Mouse (Mus musculus): Measurements from ENCODE around the gene Glipr1. TPM values are rescaled to one million over a fixed set of nuclear protein-coding genes. Genes with fewer than 3 reads are reported as not detected.
A peak's percentile ranks its signal among the peaks of the same experiment; 100 is the strongest.

Gene Glipr1
- total and polyA plus RNA-seq, 2 experiments from 2014 or later: 1.7 to 7.6 TPM

DNA sequence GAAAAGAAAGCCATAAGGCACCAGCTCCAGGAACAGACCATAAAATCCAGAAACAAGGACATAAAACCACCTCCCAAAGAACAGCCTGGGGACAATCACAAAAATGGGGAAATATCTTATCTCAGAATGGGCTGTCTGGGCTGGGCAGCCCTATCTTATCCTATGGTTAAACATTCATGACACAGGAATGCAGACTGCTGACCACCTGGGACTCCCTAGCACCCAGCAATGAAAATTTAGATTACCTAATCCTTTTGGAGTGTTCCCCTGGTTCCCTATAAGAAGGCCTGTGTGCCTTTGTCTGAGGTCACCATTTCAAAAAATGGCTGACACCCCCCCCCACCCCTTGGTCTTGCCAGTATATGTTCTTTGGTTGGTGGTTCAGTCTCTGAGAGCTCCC, 4.8 kb downstream of the Glipr1 start:
- H3K9me3 ChIP-seq (replicated peaks; ENCODE audit: control insufficient read depth, low read length): no peaks in the 10 kb centered on the region
- H3K36me3 ChIP-seq (replicated peaks; ENCODE audit: control insufficient read depth, insufficient read depth, low read length): no peaks in the 10 kb centered on the region
- H3K9ac ChIP-seq (replicated peaks; ENCODE audit: low read depth, low read length): no peak overlapping the region
- no peaks in the 10 kb centered on the region for H3K4me1 ChIP-seq (ENCODE audit: control insufficient read depth, insufficient read depth)
- no peaks in the 10 kb centered on the region for H3K27me3 ChIP-seq (ENCODE audit: control insufficient read depth, insufficient read depth, low read length)
- no peak for TF ChIP-seq EP300 (IDR thresholded peaks at IDR 0.05; ENCODE audit: low read depth)
- no peak for TF ChIP-seq CTCF (IDR thresholded peaks at IDR 0.05; ENCODE audit: low read depth)
- H3K27ac ChIP-seq (ENCODE audit: low read depth): no peak overlapping the region
- DNase-seq (ENCODE audit: low spot score): no peak
- H3K4me2 ChIP-seq (ENCODE audit: low read depth, low read length): no peak overlapping the region
- H3K4me3 ChIP-seq (ENCODE audit: low read depth, low read length): no peak overlapping the region
- no peak for ATAC-seq (ENCODE audit: insufficient read depth, low read depth)

DNA sequence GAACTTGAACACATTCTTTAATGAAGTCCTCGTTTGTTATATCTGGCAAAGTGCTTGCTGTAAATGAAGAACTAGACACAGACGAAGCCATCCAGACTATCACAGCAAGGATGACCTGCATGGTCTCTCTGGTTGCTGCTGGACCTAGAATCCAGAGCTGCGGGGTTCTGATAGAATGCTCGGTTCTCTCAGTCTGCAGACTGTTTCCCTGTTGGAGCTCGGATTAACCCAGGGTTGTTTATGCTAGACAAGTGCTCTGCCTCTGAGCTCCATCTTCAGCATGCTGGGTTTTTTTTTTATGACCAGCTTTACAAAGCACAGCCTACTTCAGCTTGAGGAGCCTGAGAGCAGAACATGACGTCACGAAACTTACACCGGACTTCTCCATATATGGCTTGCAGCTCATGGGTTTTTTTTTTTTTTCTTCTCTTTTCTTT, 5.5 kb downstream of the Glipr1 start:
- Histone ChIP-seq H3K27me3 (ENCODE audit: control insufficient read depth, insufficient read depth, low read length) (no peaks in the 10 kb centered on the region), H3K9me3 (replicated peaks; ENCODE audit: control insufficient read depth, low read length) (no peaks in the 10 kb centered on the region), H3K4me2 (ENCODE audit: low read depth, low read length) (peak overlapping the region; percentile 12; the same call in 1 of the 2 replicates), H3K4me3 (ENCODE audit: low read depth, low read length) (peak overlapping the region; percentile 13; the same call in 1 of the 2 replicates), H3K36me3 (replicated peaks; ENCODE audit: control insufficient read depth, insufficient read depth, low read length) (no peaks in the 10 kb centered on the region), H3K27ac (ENCODE audit: low read depth) (no peak overlapping the region), H3K9ac (replicated peaks; ENCODE audit: low read depth, low read length) (no peak overlapping the region), H3K4me1 (ENCODE audit: control insufficient read depth, insufficient read depth) (no peaks in the 10 kb centered on the region)
- DNase-seq (ENCODE audit: low spot score): no peak
- no peak for ATAC-seq (ENCODE audit: insufficient read depth, low read depth)
- no peak for TF ChIP-seq CTCF (IDR thresholded peaks at IDR 0.05; ENCODE audit: low read depth)
- no peak for TF ChIP-seq EP300 (IDR thresholded peaks at IDR 0.05; ENCODE audit: low read depth)
- 61% methylated on average over 8 of the region's 8 CpGs for WGBS

DNA sequence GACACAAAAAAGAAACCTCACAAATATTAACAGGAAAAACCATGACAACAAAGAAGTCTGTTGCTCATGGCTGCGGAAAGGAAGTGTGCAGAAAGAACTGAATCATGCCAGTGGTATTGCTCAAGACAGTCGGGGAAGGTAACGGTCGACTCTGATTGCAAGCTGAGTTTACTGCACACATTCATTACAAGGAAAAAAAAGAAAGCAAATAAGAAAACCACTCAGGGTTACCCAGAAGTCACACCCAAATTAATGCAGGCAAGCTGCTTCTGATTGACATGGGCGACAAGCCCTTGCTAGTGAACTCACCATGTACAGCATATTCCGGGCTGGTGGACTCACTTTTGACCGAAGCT, 5.9 kb downstream of the Glipr1 start:
- H3K9ac ChIP-seq (replicated peaks; ENCODE audit: low read depth, low read length): no peak overlapping the region
- H3K4me3 ChIP-seq (ENCODE audit: low read depth, low read length): peak overlapping the region; percentile 13; the same call in 1 of the 2 replicates
- WGBS: 79% methylated on average over 7 of the region's 7 CpGs
- no peaks in the 10 kb centered on the region for H3K27me3 ChIP-seq (ENCODE audit: control insufficient read depth, insufficient read depth, low read length)
- no peaks in the 10 kb centered on the region for H3K36me3 ChIP-seq (replicated peaks; ENCODE audit: control insufficient read depth, insufficient read depth, low read length)
- H3K27ac ChIP-seq (ENCODE audit: low read depth): no peak overlapping the region
- ATAC-seq (ENCODE audit: insufficient read depth, low read depth) (no peak), DNase-seq (ENCODE audit: low spot score) (no peak)
- no peaks in the 10 kb centered on the region for H3K9me3 ChIP-seq (replicated peaks; ENCODE audit: control insufficient read depth, low read length)
- no peaks in the 10 kb centered on the region for H3K4me1 ChIP-seq (ENCODE audit: control insufficient read depth, insufficient read depth)
- TF ChIP-seq EP300 (IDR thresholded peaks at IDR 0.05; ENCODE audit: low read depth) (no peak), CTCF (IDR thresholded peaks at IDR 0.05; ENCODE audit: low read depth) (no peak)
- H3K4me2 ChIP-seq (ENCODE audit: low read depth, low read length): peak overlapping the region; percentile 12; the same call in 1 of the 2 replicates

DNA sequence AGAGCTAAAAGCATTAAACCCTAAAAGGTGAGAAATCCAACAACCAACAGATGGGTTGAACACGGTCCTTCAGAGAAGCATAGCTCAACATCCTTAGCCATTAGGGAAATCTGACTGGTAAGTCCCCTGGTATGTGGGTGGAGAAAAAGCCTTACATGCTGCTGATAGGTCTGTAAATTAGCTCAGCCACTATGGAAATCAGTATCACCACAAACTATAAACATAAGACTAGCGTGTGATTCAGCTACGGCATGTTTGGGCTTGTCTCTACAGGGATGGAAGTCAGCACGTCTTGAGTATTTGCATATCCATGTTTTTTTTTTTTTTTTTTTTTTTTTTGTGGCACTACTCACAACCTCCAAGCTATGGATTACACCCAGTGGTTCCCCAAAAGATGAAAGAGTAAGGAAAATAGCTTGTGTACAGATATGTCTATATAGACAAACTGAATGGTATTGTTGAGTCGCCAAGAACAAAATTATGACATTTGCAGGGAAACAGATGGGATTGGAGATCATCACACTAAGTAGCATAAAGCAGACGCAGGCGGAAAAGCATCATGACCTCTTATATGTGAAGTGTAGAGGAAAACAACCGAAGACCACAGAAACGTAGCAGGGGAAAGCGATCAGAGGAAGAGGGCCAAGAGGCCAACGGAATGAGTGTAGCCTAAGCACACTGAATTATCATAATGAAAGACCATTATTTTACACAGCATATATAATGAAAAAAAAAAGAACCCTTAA, 6.5 kb downstream of the Glipr1 start:
- WGBS: 80% methylated on average over 11 of the region's 11 CpGs
- no peak for ATAC-seq (ENCODE audit: insufficient read depth, low read depth)
- no peaks in the 10 kb centered on the region for H3K36me3 ChIP-seq (replicated peaks; ENCODE audit: control insufficient read depth, insufficient read depth, low read length)

DNA sequence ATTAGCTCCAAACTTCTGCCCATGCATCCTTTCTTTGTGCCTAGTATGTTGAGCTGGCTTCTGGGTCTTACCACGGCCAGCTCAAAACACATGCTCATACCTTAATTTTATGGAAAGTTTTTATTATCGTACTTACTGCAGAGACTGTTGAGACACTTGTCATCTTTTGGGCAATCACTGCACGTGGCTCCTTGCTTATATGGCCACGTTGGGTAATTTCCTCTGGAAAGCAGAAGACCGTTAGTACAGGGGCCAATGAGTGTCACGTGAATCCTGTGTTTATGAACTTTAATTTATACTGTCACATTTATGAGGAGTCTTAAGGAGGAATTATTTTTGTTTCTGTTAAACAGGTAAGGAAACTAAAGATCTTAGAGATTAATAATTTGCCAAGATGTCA, 16.0 kb downstream of the Glipr1 start:
- H3K9ac ChIP-seq (replicated peaks; ENCODE audit: low read depth, low read length): no peak overlapping the region
- TF ChIP-seq EP300 (IDR thresholded peaks at IDR 0.05; ENCODE audit: low read depth): no peak
- no peak for TF ChIP-seq CTCF (IDR thresholded peaks at IDR 0.05; ENCODE audit: low read depth)
- WGBS: 91% methylated on average over 6 of the region's 6 CpGs
- H3K27ac ChIP-seq (ENCODE audit: low read depth): no peak overlapping the region
- H3K27me3 ChIP-seq (ENCODE audit: control insufficient read depth, insufficient read depth, low read length): no peaks in the 10 kb centered on the region
- H3K4me1 ChIP-seq (ENCODE audit: control insufficient read depth, insufficient read depth): no peaks in the 10 kb centered on the region
- no peak for DNase-seq (ENCODE audit: low spot score)
- peaks cover 53% of the 10 kb centered on the region for H3K36me3 ChIP-seq (replicated peaks; ENCODE audit: control insufficient read depth, insufficient read depth, low read length)
- H3K9me3 ChIP-seq (replicated peaks; ENCODE audit: control insufficient read depth, low read length): no peaks in the 10 kb centered on the region
- ATAC-seq (ENCODE audit: insufficient read depth, low read depth): no peak
- no peak overlapping the region for H3K4me2 ChIP-seq (ENCODE audit: low read depth, low read length)
- H3K4me3 ChIP-seq (ENCODE audit: low read depth, low read length): no peak overlapping the region

More for the DNA sequence above, 6.5 kb downstream of the Glipr1 start:
- no peaks in the 10 kb centered on the region for H3K4me1 ChIP-seq (ENCODE audit: control insufficient read depth, insufficient read depth)
- no peak overlapping the region for H3K4me2 ChIP-seq (ENCODE audit: low read depth, low read length)
- peak overlapping the region; percentile 13; the same call in 1 of the 2 replicates for H3K4me3 ChIP-seq (ENCODE audit: low read depth, low read length)
- H3K27ac ChIP-seq (ENCODE audit: low read depth): no peak overlapping the region
- H3K27me3 ChIP-seq (ENCODE audit: control insufficient read depth, insufficient read depth, low read length): no peaks in the 10 kb centered on the region
- no peak for DNase-seq (ENCODE audit: low spot score)
- H3K9me3 ChIP-seq (replicated peaks; ENCODE audit: control insufficient read depth, low read length): no peaks in the 10 kb centered on the region
- no peak for TF ChIP-seq EP300 (IDR thresholded peaks at IDR 0.05; ENCODE audit: low read depth)
- no peak overlapping the region for H3K9ac ChIP-seq (replicated peaks; ENCODE audit: low read depth, low read length)

DNA sequence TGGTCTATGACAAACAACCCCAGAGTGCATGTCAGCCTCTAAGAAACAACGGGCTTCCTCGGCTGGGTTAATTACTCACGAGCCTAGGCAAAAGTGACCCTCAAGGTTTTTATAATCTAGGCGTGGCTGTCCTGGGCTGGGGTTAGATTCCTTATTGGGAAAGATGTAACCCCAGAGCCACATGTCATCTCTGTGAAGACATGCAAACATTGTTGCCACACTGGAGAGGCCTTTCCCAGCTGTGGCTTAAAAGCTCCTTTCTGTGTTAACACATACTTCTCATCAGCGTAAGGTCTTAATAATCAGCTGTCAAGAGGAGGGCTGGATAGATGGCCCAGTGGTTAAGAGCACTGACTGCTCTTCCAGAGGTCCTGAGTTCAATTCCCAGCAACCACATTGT, 19.4 kb downstream of the Glipr1 start:
- WGBS: 88% methylated on average over 5 of the region's 5 CpGs
- H3K4me2 ChIP-seq (ENCODE audit: low read depth, low read length): no peak overlapping the region
- DNase-seq (ENCODE audit: low spot score) (no peak), ATAC-seq (ENCODE audit: insufficient read depth, low read depth) (no peak)
- H3K27me3 ChIP-seq (ENCODE audit: control insufficient read depth, insufficient read depth, low read length): no peaks in the 10 kb centered on the region
- no peak overlapping the region for H3K4me3 ChIP-seq (ENCODE audit: low read depth, low read length)
- TF ChIP-seq CTCF (IDR thresholded peaks at IDR 0.05; ENCODE audit: low read depth) (no peak), EP300 (IDR thresholded peaks at IDR 0.05; ENCODE audit: low read depth) (no peak)
- H3K4me1 ChIP-seq (ENCODE audit: control insufficient read depth, insufficient read depth): no peaks in the 10 kb centered on the region
- H3K36me3 ChIP-seq (replicated peaks; ENCODE audit: control insufficient read depth, insufficient read depth, low read length): peaks cover 79% of the 10 kb centered on the region
- no peak overlapping the region for H3K27ac ChIP-seq (ENCODE audit: low read depth)
- H3K9me3 ChIP-seq (replicated peaks; ENCODE audit: control insufficient read depth, low read length): no peaks in the 10 kb centered on the region
- H3K9ac ChIP-seq (replicated peaks; ENCODE audit: low read depth, low read length): no peak overlapping the region
